Mouse (Mus musculus): ENCODE measurements around the gene Mrpl58. TPM values are rescaled to one million over a fixed set of nuclear protein-coding genes. Genes with fewer than 3 reads are reported as not detected.
"Not testable (repeated sequence)": the region's sequence is repeated elsewhere in the genome, so short reads cannot be mapped to it uniquely, and the experiment has no call there.

Mrpl58 gene
- polyA plus RNA-seq, 1 experiment from 2014 or later: 226 TPM

DNA sequence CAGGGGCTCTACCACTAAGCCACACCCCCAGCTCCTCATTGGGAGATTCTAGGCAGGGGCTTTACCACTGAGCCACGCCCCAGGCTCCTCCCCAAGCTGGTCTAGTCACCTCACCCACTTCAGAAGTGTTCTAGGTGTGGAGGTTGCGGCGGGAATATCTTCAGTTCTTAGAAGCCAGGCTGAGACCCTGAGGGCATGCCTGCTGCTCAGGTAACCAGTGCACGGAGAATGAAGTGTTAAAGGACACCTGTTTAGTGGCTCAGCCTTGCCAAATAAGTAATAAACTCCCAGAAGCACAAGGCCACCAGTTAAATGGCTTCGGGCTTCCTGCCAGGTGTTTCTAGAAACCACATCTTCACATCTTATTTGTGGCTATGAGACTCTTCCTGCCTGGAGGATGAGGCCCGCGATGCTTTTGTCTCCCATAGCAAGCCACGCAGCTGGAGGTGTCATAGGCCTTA lies 48.3 kb downstream of the Mrpl58 start:
- Histone ChIP-seq H3K36me3 (no peaks in the 10 kb centered on the region), H3K4me2 (replicated peaks) (no peak overlapping the region), H3K4me3 (replicated peaks) (no peak overlapping the region), H3K4me1 (replicated peaks) (no peaks in the 10 kb centered on the region), H3K27me3 (no peaks in the 10 kb centered on the region), H3K9ac (replicated peaks) (no peak overlapping the region), H3K9me3 (no peaks in the 10 kb centered on the region), H3K27ac (no peak overlapping the region)
- 89% methylated on average over 8 of the region's 8 CpGs for WGBS
- ATAC-seq: no peak

DNA sequence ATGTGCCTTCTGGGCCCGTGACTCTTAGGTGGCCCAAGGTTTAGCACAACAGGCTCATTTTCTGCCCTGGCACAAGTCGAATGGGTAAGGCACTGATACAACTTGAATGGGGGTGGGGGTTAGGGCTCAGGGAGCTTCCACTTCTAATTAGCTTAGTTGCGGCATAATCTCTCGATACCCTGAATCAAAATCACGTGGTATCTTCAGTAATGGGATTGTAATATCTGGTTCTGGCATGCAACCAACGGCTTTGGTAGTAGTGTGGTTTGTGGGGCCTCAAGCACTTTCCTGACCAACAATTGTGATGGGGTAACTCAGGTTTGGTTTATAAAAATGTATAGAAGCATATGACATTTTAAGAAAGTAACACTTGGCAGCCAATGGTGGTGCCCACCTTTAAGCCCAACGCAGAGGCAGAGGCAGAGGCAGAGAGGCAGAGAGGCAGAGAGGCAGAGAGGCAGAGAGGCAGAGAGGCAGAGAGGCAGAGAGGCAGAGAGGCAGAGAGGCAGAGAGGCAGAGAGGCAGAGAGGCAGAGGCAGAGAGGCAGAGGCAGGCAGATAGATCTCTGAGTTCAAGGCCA lies 48.8 kb downstream of the Mrpl58 start:
- Histone ChIP-seq H3K27ac (no peak overlapping the region), H3K4me1 (replicated peaks) (peaks cover 2% of the 10 kb centered on the region), H3K27me3 (no peaks in the 10 kb centered on the region), H3K36me3 (no peaks in the 10 kb centered on the region), H3K9ac (replicated peaks) (no peak overlapping the region), H3K4me3 (replicated peaks) (no peak overlapping the region), H3K9me3 (no peaks in the 10 kb centered on the region), H3K4me2 (replicated peaks) (no peak overlapping the region)
- ATAC-seq: no peak
- 76% methylated on average over 7 of the region's 7 CpGs for WGBS

DNA sequence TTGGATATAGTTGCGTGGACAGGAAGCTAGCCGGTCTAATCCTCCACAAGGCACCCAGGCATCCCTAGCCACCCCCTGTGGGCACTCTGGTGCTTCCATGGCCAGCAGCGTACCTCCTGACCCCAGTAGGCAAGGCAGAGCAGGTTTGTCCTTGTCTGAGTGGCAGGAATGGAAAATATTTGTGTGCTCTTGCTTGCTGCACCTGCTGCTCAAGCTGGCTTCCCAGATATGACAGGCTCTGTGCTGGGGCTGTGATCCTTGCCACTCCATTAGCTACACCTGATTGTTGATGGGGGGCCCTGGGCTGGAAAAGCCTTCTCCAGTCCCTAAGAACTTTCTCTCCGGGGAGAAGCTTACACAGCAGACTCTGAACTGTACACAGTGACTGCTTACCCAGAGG lies 49.8 kb downstream of the Mrpl58 start:
- H3K9ac ChIP-seq (replicated peaks): no peak overlapping the region
- H3K36me3 ChIP-seq: no peaks in the 10 kb centered on the region
- no peak for ATAC-seq
- 75% methylated on average over 4 of the region's 4 CpGs for WGBS
- no peak overlapping the region for H3K27ac ChIP-seq
- H3K4me1 ChIP-seq (replicated peaks): peaks cover 5% of the 10 kb centered on the region
- no peaks in the 10 kb centered on the region for H3K9me3 ChIP-seq
- H3K4me3 ChIP-seq (replicated peaks): no peak overlapping the region
- no peak overlapping the region for H3K4me2 ChIP-seq (replicated peaks)
- no peaks in the 10 kb centered on the region for H3K27me3 ChIP-seq

DNA sequence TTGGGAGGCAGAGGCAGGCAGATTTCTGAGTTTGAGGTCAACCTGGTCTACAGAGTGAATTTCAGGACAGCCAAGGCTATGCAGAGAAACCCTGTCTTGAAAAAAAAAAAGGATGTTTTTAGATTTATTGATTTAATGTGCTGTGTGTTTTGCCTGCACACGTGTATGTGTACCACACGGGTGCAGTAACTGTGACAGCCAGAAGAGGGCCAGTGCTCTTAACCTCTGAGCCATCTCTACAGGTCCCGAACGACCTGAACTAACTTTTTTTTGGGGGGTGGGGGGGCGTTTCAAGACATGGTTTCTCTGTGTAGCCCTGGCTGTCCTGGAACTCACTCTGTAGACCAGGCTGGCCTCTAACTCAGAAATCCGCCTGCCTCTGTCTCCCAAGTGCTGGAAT lies 51.3 kb downstream of the Mrpl58 start:
- not testable (repeated sequence) for H3K9me3 ChIP-seq; H3K9ac ChIP-seq (replicated peaks); H3K4me3 ChIP-seq (replicated peaks); H3K36me3 ChIP-seq; H3K27ac ChIP-seq; H3K27me3 ChIP-seq; H3K4me1 ChIP-seq (replicated peaks); ATAC-seq; H3K4me2 ChIP-seq (replicated peaks)
- WGBS: 83% methylated on average over 6 of the region's 6 CpGs

DNA sequence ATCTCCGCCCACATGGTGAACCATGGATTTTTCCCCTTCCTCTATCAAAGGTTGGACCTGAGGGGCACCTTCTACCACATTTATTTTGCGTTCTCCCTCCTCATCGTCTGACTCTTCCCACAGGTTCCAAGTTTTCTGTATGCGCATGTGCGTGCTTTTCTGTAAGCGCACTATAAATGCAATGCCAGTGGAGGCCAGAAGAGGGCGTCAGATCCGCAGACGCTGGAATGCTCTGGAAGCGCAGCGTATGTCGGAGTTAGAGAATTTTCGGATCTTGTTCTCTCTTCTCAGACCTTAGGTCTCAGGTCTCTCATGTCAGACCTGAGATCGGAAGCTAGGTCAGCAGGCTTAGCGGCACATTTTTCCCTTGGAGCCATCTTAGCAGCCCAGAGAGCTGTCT lies 52.1 kb downstream of the Mrpl58 start:
- H3K27me3 ChIP-seq: no peaks in the 10 kb centered on the region
- no peak overlapping the region for H3K4me2 ChIP-seq (replicated peaks)
- ATAC-seq: no peak
- H3K27ac ChIP-seq: no peak overlapping the region
- WGBS: 85% methylated on average over 15 of the region's 15 CpGs
- no peaks in the 10 kb centered on the region for H3K36me3 ChIP-seq
- no peaks in the 10 kb centered on the region for H3K9me3 ChIP-seq
- no peak overlapping the region for H3K9ac ChIP-seq (replicated peaks)
- no peak overlapping the region for H3K4me3 ChIP-seq (replicated peaks)
- peaks cover 5% of the 10 kb centered on the region for H3K4me1 ChIP-seq (replicated peaks)

DNA sequence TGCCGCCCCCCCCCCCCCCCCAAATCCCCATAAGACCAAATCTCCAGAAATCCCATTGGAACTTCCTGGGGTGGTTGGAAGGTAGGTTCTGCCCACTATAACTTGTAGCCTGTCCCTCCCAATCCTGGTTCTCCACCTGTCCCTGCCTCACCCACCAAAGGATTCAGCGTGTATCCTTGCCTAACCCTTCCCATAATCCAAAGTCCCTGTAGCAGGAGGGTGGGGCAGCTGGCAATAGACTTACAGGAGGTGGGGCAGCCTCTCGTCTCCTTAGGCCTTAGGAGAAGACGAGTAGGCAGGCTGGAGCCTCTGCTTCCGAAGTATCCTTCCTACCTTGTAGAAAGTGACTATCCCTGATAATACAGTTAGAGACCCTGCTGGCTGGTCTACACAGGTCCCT lies 52.6 kb downstream of the Mrpl58 start:
- Histone ChIP-seq H3K36me3 (no peaks in the 10 kb centered on the region), H3K27ac (no peak overlapping the region), H3K9ac (replicated peaks) (no peak overlapping the region), H3K4me3 (replicated peaks) (no peak overlapping the region), H3K27me3 (no peaks in the 10 kb centered on the region), H3K4me2 (replicated peaks) (no peak overlapping the region), H3K4me1 (replicated peaks) (peaks cover 5% of the 10 kb centered on the region), H3K9me3 (no peaks in the 10 kb centered on the region)
- 94% methylated on average over 4 of the region's 5 CpGs for WGBS
- ATAC-seq: no peak

DNA sequence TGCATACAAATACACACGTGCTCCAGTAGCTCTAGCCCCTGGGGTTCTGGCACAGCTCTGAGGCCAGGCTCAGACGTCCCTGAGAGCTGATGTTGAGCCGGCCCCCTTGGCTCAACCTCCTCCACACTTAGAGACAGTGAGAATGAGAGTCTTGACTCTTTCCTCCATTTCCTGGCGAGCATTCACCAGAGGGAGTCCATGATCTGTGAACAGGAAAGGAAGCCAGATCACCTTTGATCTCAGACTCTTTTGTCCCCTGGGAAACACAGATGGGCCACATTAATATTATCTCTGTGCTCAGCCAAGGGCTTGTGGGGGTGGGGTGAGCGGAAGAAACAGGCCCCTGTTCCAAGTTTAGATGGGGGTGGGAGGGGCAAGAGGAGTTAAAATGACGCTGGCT lies 53.9 kb downstream of the Mrpl58 start:
- Histone ChIP-seq H3K9me3 (no peaks in the 10 kb centered on the region), H3K9ac (replicated peaks) (no peak overlapping the region), H3K27ac (no peak overlapping the region), H3K4me2 (replicated peaks) (no peak overlapping the region), H3K4me1 (replicated peaks) (peaks cover 5% of the 10 kb centered on the region), H3K4me3 (replicated peaks) (no peak overlapping the region), H3K27me3 (no peaks in the 10 kb centered on the region), H3K36me3 (no peaks in the 10 kb centered on the region)
- 44% methylated on average over 6 of the region's 6 CpGs for whole genome bisulfite sequencing
- no peak for ATAC-seq

DNA sequence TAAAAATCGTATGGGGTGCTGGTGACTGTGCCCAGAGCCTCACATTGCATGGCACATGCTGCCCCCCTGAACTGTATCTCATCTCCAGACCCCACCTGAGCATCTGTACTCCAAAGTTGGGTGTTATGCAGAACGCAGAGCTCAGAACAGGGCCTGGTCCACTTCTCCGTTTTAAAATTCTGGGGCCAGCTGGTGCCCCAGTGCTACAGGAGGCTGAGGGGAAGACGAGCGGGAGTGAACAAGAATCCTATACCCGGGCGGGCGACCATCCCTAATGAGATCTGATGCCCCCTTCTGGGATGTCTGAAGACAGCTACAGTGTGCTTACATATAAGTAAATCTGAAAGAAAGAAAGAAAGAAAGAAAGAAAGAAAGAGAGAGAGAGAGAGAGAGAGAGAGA lies 57.4 kb downstream of the Mrpl58 start:
- Histone ChIP-seq H3K27me3 (no peaks in the 10 kb centered on the region), H3K4me2 (replicated peaks) (no peak overlapping the region), H3K4me3 (replicated peaks) (no peak overlapping the region), H3K27ac (no peak overlapping the region), H3K9ac (replicated peaks) (no peak overlapping the region), H3K9me3 (no peaks in the 10 kb centered on the region), H3K36me3 (no peaks in the 10 kb centered on the region), H3K4me1 (replicated peaks) (peaks cover 7% of the 10 kb centered on the region)
- ATAC-seq: no peak
- WGBS: 19% methylated on average over 8 of the region's 8 CpGs

DNA sequence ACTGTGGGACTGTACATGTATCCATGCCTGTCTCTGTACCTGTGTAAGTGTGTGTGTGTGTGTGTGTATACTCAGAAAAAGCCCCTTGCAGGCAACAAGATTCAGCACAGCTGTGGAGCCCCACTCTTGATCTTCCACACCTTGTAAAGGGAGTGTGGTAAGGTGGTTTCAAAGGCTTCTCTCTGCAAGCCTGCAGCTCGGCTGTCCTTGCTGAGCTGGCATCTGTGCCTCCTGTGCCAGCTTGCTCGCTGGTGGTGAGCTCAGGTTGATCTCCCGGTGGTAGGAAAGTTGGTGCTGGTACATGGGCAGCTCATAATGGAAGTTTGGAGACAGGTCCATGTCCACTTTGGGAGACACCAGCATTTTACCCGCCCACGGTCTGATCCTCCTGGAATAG lies 58.3 kb downstream of the Mrpl58 start:
- Histone ChIP-seq H3K36me3 (no peaks in the 10 kb centered on the region), H3K4me3 (replicated peaks) (no peak overlapping the region), H3K27me3 (no peaks in the 10 kb centered on the region), H3K9me3 (no peaks in the 10 kb centered on the region), H3K4me1 (replicated peaks) (peaks cover 7% of the 10 kb centered on the region), H3K9ac (replicated peaks) (no peak overlapping the region), H3K4me2 (replicated peaks) (no peak overlapping the region), H3K27ac (no peak overlapping the region)
- WGBS: 76% methylated on average over 5 of the region's 5 CpGs
- ATAC-seq: no peak

Small RNA genes lying within 50 kb of the gene (microRNA-seq; reads per million reads assigned to microRNA genes)
- 0.62 reads per million for gene Mir3968

Other genes with a start within 250 kb of the Mrpl58 start
- 30.4 and 34.3 TPM in 2 replicates for gene Slc9a3r1, start 240.4 kb upstream of the Mrpl58 start, polyA plus RNA-seq (2015; fragmentation: Nextera tagmentation; extraction: Ambion mirVana)
- gene Tmem104, start 216.3 kb upstream of the Mrpl58 start, polyA plus RNA-seq (2015; fragmentation: Nextera tagmentation; extraction: Ambion mirVana): 10.3 and 10.7 TPM in 2 replicates
- 20.9 and 23.7 TPM in 2 replicates for gene Nat9, start 215.9 kb upstream of the Mrpl58 start, polyA plus RNA-seq (2015; fragmentation: Nextera tagmentation; extraction: Ambion mirVana)
- 0.06 and 0.12 TPM in 2 replicates for gene Grin2c, start 136.5 kb upstream of the Mrpl58 start, polyA plus RNA-seq (2015; fragmentation: Nextera tagmentation; extraction: Ambion mirVana)
- 19.3 and 24.1 TPM in 2 replicates for gene Fdxr, start 126.7 kb upstream of the Mrpl58 start, polyA plus RNA-seq (2015; fragmentation: Nextera tagmentation; extraction: Ambion mirVana)
- 0.41 and 0.43 TPM in 2 replicates for gene Fads6, start 106.1 kb upstream of the Mrpl58 start, polyA plus RNA-seq (2015; fragmentation: Nextera tagmentation; extraction: Ambion mirVana)
- not detected in 2 replicates for gene Otop2, start 96.6 kb upstream of the Mrpl58 start, polyA plus RNA-seq (2015; fragmentation: Nextera tagmentation; extraction: Ambion mirVana)
- gene Ush1g, start 81.7 kb upstream of the Mrpl58 start, polyA plus RNA-seq (2015; fragmentation: Nextera tagmentation; extraction: Ambion mirVana): 0.05 TPM in 1 of 2 replicates, not detected in the other
- 0.30 and 0.35 TPM in 2 replicates for gene Otop3, start 69.0 kb upstream of the Mrpl58 start, polyA plus RNA-seq (2015; fragmentation: Nextera tagmentation; extraction: Ambion mirVana)
- 47.4 and 48.0 TPM in 2 replicates for gene Hid1, start 36.0 kb upstream of the Mrpl58 start, polyA plus RNA-seq (2015; fragmentation: Nextera tagmentation; extraction: Ambion mirVana)
- 23.0 and 27.1 TPM in 2 replicates for gene Cdr2l, start 21.8 kb upstream of the Mrpl58 start, polyA plus RNA-seq (2015; fragmentation: Nextera tagmentation; extraction: Ambion mirVana)
- gene Atp5h, start 16.2 kb downstream of the Mrpl58 start, polyA plus RNA-seq (2015; fragmentation: Nextera tagmentation; extraction: Ambion mirVana): 948 and 970 TPM in 2 replicates
- gene Kctd2, start 16.4 kb downstream of the Mrpl58 start, polyA plus RNA-seq (2015; fragmentation: Nextera tagmentation; extraction: Ambion mirVana): 14.6 and 25.3 TPM in 2 replicates
- gene Trim80, start 36.8 kb downstream of the Mrpl58 start, polyA plus RNA-seq (2015; fragmentation: Nextera tagmentation; extraction: Ambion mirVana): not detected in 2 replicates
- gene Slc16a5, start 58.7 kb downstream of the Mrpl58 start, polyA plus RNA-seq (2015; fragmentation: Nextera tagmentation; extraction: Ambion mirVana): 0.09 and 0.13 TPM in 2 replicates
- 17.4 and 17.8 TPM in 2 replicates for gene Armc7, start 71.9 kb downstream of the Mrpl58 start, polyA plus RNA-seq (2015; fragmentation: Nextera tagmentation; extraction: Ambion mirVana)
- 90.2 and 96.5 TPM in 2 replicates for gene Nt5c, start 88.1 kb downstream of the Mrpl58 start, polyA plus RNA-seq (2015; fragmentation: Nextera tagmentation; extraction: Ambion mirVana)
- 1,462 and 1,532 TPM in 2 replicates for gene Jpt1, start 110.6 kb downstream of the Mrpl58 start, polyA plus RNA-seq (2015; fragmentation: Nextera tagmentation; extraction: Ambion mirVana)
- 1,358 and 1,460 TPM in 2 replicates for gene Sumo2, start 132.5 kb downstream of the Mrpl58 start, polyA plus RNA-seq (2015; fragmentation: Nextera tagmentation; extraction: Ambion mirVana)
- gene Nup85, start 160.7 kb downstream of the Mrpl58 start, polyA plus RNA-seq (2015; fragmentation: Nextera tagmentation; extraction: Ambion mirVana): 130 TPM in 2 replicates
- gene Mrps7, start 200.2 kb downstream of the Mrpl58 start, polyA plus RNA-seq (2015; fragmentation: Nextera tagmentation; extraction: Ambion mirVana): 77.6 and 78.8 TPM in 2 replicates
- gene Gga3, start 200.3 kb downstream of the Mrpl58 start, polyA plus RNA-seq (2015; fragmentation: Nextera tagmentation; extraction: Ambion mirVana): 31.8 and 38.1 TPM in 2 replicates
- 8.8 and 10.5 TPM in 2 replicates for gene Mif4gd, start 209.2 kb downstream of the Mrpl58 start, polyA plus RNA-seq (2015; fragmentation: Nextera tagmentation; extraction: Ambion mirVana)
- 32.6 and 35.4 TPM in 2 replicates for gene Slc25a19, start 224.5 kb downstream of the Mrpl58 start, polyA plus RNA-seq (2015; fragmentation: Nextera tagmentation; extraction: Ambion mirVana)